Mouse (Mus musculus): ENCODE measurements at regions not wholly inside any gene's neighbourhood (a gene's known extent, or its start where the extent isn't known, plus 50 kb on each side); places are given as distances from the start of the nearest gene placed in this dataset.

DNA sequence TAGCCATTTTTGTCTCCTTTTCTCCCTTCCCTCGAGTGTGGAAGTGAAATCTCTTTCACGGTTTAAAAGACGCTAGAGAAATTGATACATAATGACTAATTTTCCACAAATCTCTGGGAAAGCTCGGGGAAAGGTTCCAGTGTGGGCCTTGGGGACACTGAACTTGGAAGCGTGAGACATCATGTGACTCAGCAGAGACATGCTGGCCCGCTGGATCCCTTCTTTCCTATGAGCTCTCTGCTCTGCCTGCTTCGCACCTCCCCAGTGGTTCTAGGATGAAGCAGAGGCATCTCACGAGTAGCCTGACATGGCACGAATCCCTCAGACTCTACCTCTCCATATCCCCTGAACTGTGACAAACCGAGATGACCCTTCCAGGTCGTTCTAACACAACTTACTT is 206.2 kb downstream of the Rnd3 start:
- TF ChIP-seq CTCF (IDR thresholded peaks at IDR 0.05; ENCODE audit: low read depth), result no peak
- TF ChIP-seq EP300 (IDR thresholded peaks at IDR 0.05; ENCODE audit: low read depth), result no peak

Data from liver, postnatal 0 days (tissue).